Mouse (Mus musculus) bone marrow macrophage, adult 2 months (primary cell): Measurements from ENCODE around the gene Hoxd11.

Experiments
- CTCF ChIP-seq: IDR thresholded peaks from 2 replicates; pipeline ENCODE4 v1.5.1; 2012; ENCODE audit warnings: low read depth, mild to moderate bottlenecking, low read length, moderate library complexity
- POLR2A ChIP-seq: IDR thresholded peaks from 2 replicates; pipeline ENCODE4 v1.6.1; 2012; ENCODE audit warnings: mild to moderate bottlenecking, low read depth, low read length, borderline replicate concordance

DNA sequence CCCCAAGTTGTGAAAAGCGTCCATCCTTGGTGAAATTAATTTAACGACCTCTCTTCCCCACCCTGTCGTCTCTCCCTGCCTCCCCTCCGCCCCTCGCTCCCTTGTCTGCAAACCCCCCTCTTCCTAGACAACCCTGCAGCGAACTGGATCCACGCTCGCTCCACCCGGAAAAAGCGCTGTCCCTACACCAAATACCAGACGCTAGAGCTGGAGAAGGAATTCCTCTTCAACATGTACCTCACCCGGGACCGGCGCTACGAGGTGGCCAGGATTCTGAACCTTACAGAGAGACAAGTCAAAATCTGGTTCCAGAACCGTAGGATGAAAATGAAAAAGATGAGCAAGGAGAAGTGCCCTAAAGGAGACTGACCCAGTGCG is 19.7 kb downstream of the Hoxd11 start:
- TF ChIP-seq CTCF, result no peak
- TF ChIP-seq POLR2A, result no peak
